1 mouse cellular context compared by ENCODE assay signal in the genomic region with DNA sequence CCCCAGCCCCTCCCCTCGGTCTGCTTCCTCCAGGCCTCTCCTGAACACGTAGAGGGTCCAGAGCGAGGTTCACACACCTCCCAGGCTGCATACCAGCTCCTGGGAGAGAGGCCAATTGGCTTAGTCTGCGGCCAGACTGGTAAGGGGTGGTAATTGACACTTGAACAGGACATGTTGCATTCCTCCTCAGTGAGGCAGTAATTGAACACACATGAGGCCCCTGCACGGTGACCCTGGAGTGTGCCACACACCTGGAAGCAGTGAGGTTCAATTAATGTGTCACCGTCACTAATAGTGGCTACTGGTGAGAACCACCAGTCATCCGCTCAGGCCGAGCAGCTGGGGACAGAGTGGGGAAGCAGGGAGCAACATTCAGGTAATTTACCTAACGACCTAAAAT.
TF ChIP-seq lines count a peak whose summit lies in the region.

No protein-coding gene starts in this region.

TF ChIP-seq in CH12.LX, 34 proteins besides CTCF, POLR2A, EP300 and RAD21:
- TF ChIP-seq USF2 (conservative IDR thresholded peaks at IDR 0.05; ENCODE audit: low read depth, low read length), result no peak
- no peak for TF ChIP-seq ZNF384 (IDR thresholded peaks at IDR 0.05; ENCODE audit: low read depth, low read length)
- no peak for TF ChIP-seq PAX5 (IDR thresholded peaks at IDR 0.05; ENCODE audit: low read length)
- TF ChIP-seq MAX (IDR thresholded peaks at IDR 0.05; ENCODE audit: low read length), result no peak
- no peak for TF ChIP-seq NRF1 (IDR thresholded peaks at IDR 0.05; ENCODE audit: low read depth, low read length)
- no peak for TF ChIP-seq TCF12 (IDR thresholded peaks at IDR 0.05; ENCODE audit: low read depth, low read length)
- TF ChIP-seq E2F4 (IDR thresholded peaks at IDR 0.05; ENCODE audit: insufficient replicate concordance, low read depth, low read length), result no peak
- TF ChIP-seq MXI1 (IDR thresholded peaks at IDR 0.05; ENCODE audit: low read depth, low read length), result no peak
- no peak for TF ChIP-seq CHD1 (IDR thresholded peaks at IDR 0.05; ENCODE audit: low read depth, low read length)
